Mouse (Mus musculus) liver, adult 2 months (tissue): Measurements from ENCODE around the gene Ccnyl1. TPM values are rescaled to one million over a fixed set of nuclear protein-coding genes. Genes with fewer than 3 reads are reported as not detected.

Experiments used
- DNase-seq: peaks from one replicate; pipeline ENCODE4 v3.0.0-alpha.2; 2011; ENCODE audit warnings: low read depth, low spot score; ENCODE audit errors: extremely low read depth
- H3K27ac ChIP-seq: fragments of 200-500 bp; replicated peaks from 2 replicates; pipeline ENCODE4 v1.5.1; 2012; ENCODE audit warnings: low read depth, mild to moderate bottlenecking, control low read depth, inconsistent platforms, low read length; ENCODE audit not compliant: insufficient read depth
- H3K27me3 ChIP-seq: fragments of 200-500 bp; 2 replicates; pipeline ENCODE4 v1.6.1; 2012; ENCODE audit warnings: mild to moderate bottlenecking, moderate library complexity, low read length, inconsistent platforms; ENCODE audit not compliant: control insufficient read depth, insufficient read depth
- H3K36me3 ChIP-seq: fragments of 200-500 bp; 2 replicates; pipeline ENCODE4 v1.6.1; 2012; ENCODE audit warnings: low read length, inconsistent platforms; ENCODE audit not compliant: control insufficient read depth, insufficient read depth
- H3K4me1 ChIP-seq: fragments of 200-500 bp; 2 replicates; pipeline ENCODE4 v1.6.1; 2011; ENCODE audit warnings: low read length; ENCODE audit not compliant: control insufficient read depth, insufficient read depth
- H3K4me3 ChIP-seq: fragments of 200-500 bp; 2 replicates; pipeline ENCODE4 v1.5.1; 2011; ENCODE audit warnings: low read depth, mild to moderate bottlenecking, control low read depth, low read length, moderate library complexity; ENCODE audit not compliant: insufficient read depth
- H3K79me2 ChIP-seq: fragments of 200-500 bp; 2 replicates; pipeline ENCODE4 v1.6.1; 2012; ENCODE audit warnings: inconsistent platforms, mild to moderate bottlenecking, low read length, moderate library complexity; ENCODE audit not compliant: control insufficient read depth, insufficient read depth
- H3K9ac ChIP-seq: fragments of 200-500 bp; 2 replicates; pipeline ENCODE4 v1.6.1; 2012; ENCODE audit warnings: low read depth, mild to moderate bottlenecking, control low read depth, inconsistent platforms, low read length
- CTCF ChIP-seq: fragments of 200-500 bp; IDR thresholded peaks from 2 replicates; pipeline ENCODE4 v1.5.1; 2011; ENCODE audit warnings: low read depth, low read length, control low read depth
- POLR2A ChIP-seq: fragments of 200-500 bp; IDR thresholded peaks from 2 replicates; pipeline ENCODE4 v1.6.1; 2011; ENCODE audit warnings: low read length, control low read depth; ENCODE audit not compliant: insufficient read depth; ENCODE audit errors: extremely low read depth
- WGBS: fragments of 180-500 bp; shearing (Covaris S2); methylation state at CpG from one replicate; pipeline ENCODE4 v1.1.7; 2018; 5-methylcytosine and 5-hydroxymethylcytosine counted together
- polyA plus RNA-seq: library from polyadenylated mRNA; depleted of rRNA; stranded (reverse); fragments of >200 nt; gene quantifications from 2 replicates; pipeline ENCODE4 v1.2.3, GENCODE M21; 2012
- total RNA-seq: library from RNA; depleted of rRNA; stranded (reverse); fragments of >200 nt; gene quantifications from 2 replicates; pipeline ENCODE4 v1.2.3, GENCODE M21; 2014

The Ccnyl1 gene
- total and polyA plus RNA-seq, 2 experiments = 3.9 to 5.8 TPM

DNA sequence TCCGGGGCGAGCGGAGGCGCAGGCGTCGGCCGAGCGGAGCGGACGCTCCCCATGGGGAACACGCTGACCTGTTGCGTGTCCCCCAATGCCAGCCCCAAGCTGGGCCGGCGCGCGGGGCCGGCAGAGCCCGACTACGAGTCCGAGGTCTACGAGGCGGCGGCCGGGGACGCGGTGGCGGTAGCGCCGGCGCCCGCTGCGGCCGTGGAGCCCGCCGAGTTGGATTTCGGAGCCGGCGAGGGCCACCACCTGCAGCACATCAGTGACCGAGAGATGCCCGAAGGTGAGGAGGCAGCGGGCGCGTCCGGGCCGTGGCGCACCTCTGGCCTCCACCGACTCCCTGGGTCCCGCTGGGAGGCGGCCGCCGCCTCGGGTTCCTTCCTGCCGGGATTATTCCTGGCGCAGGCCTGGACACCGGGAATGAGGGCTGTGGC is 881 bp downstream of the Ccnyl1 start:
- peaks cover 10% of the 10 kb centered on the region for H3K79me2 ChIP-seq
- peak overlapping the region; percentile 93 for H3K9ac ChIP-seq
- no peaks in the 10 kb centered on the region for H3K27me3 ChIP-seq
- H3K27ac ChIP-seq = peak overlapping the region; percentile 63
- no peaks in the 10 kb centered on the region; the same call in 1 of the 2 replicates for H3K36me3 ChIP-seq
- DNase-seq = no peak
- peaks cover 2% of the 10 kb centered on the region; the same call in 1 of the 2 replicates for H3K4me1 ChIP-seq
- 0% methylated on average over 55 of the region's 55 CpGs for WGBS
- TF ChIP-seq CTCF (no peak), POLR2A (no peak)
- peak overlapping the region; percentile 74 for H3K4me3 ChIP-seq

DNA sequence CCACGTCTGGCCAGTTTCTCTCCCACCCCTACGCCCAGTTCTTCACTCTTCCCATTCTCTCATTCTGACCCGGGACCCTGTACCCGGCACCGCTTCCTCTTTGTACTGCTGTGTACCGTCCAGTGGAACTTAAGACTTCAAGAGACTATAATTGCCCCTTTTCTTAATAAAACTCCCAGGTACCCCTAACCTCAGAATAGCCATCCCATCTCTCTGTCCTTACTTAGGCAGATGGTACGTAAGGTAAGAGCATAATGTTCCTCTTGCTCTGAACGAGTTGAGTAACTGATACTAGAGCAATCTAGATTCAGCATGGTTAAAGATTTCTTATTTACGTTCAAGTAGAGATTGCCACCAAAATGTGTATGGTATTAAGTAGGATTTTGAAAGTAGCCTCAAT is 1.3 kb downstream of the Ccnyl1 start:
- DNase-seq = peak; percentile 10
- H3K36me3 ChIP-seq = no peaks in the 10 kb centered on the region; the same call in 1 of the 2 replicates
- H3K27me3 ChIP-seq = no peaks in the 10 kb centered on the region
- no peak overlapping the region for H3K27ac ChIP-seq
- WGBS = 4% methylated on average over 9 of the region's 9 CpGs
- H3K4me1 ChIP-seq = peaks cover 2% of the 10 kb centered on the region; the same call in 1 of the 2 replicates
- peak overlapping the region; percentile 93 for H3K9ac ChIP-seq
- peaks cover 10% of the 10 kb centered on the region for H3K79me2 ChIP-seq
- no peak for TF ChIP-seq POLR2A
- TF ChIP-seq CTCF = no peak
- H3K4me3 ChIP-seq = peak overlapping the region; percentile 74

- no peak for TF ChIP-seq CTCF
- TF ChIP-seq POLR2A = no peak
- WGBS = 98% methylated on average over 3 of the region's 3 CpGs
- DNase-seq = no peak
- H3K27me3 ChIP-seq = no peaks in the 10 kb centered on the region
- H3K79me2 ChIP-seq = peaks cover 10% of the 10 kb centered on the region
- no peak overlapping the region for H3K4me3 ChIP-seq
- no peaks in the 10 kb centered on the region for H3K4me1 ChIP-seq
- H3K27ac ChIP-seq = no peak overlapping the region
- no peaks in the 10 kb centered on the region; the same call in 1 of the 2 replicates for H3K36me3 ChIP-seq
- no peak overlapping the region for H3K9ac ChIP-seq
Measured at GRCm38 (mm10) chr1:64695156-64695555, 4.9 kb downstream of the Ccnyl1 start.

DNA sequence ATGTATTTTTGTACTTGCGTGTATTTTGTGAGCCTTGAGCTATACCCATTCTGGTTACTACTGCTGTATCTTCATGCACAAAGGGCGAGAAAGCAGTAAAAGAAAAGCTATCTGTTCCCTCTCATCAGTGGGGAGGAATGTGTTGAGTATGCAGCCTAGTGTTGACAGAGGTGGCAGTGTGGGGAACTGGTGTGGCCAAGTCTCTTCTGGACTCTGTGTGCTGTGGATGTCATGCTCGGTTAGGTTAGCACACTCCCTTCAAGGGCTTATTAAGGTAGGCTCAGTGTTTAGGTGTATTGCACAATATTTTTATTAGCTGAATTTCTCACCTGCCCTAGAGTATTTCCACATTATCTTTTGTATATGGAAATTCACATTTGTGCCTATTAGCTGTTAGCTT is 11.5 kb downstream of the Ccnyl1 start:
- no peaks in the 10 kb centered on the region for H3K79me2 ChIP-seq
- 77% methylated on average over 3 of the region's 3 CpGs for WGBS
- H3K27ac ChIP-seq = no peak overlapping the region
- H3K4me3 ChIP-seq = no peak overlapping the region
- TF ChIP-seq POLR2A (no peak), CTCF (no peak)
- H3K36me3 ChIP-seq = peaks cover 12% of the 10 kb centered on the region; the same call in 1 of the 2 replicates
- H3K9ac ChIP-seq = no peak overlapping the region
- no peaks in the 10 kb centered on the region for H3K27me3 ChIP-seq
- H3K4me1 ChIP-seq = no peaks in the 10 kb centered on the region
- DNase-seq = no peak

- Histone ChIP-seq H3K27ac (no peak overlapping the region), H3K27me3 (no peaks in the 10 kb centered on the region), H3K4me1 (no peaks in the 10 kb centered on the region), H3K9ac (no peak overlapping the region), H3K79me2 (no peaks in the 10 kb centered on the region), H3K36me3 (peaks cover 16% of the 10 kb centered on the region; the same call in 1 of the 2 replicates), H3K4me3 (no peak overlapping the region)
- peak; percentile 57 for DNase-seq
- WGBS = 42% methylated on average over 6 of the region's 6 CpGs
- TF ChIP-seq CTCF = peak; percentile 21; the same call in 1 of the 2 replicates
- TF ChIP-seq POLR2A = no peak
Measured at GRCm38 (mm10) chr1:64705230-64705629, 15.0 kb downstream of the Ccnyl1 start.

- TF ChIP-seq POLR2A (no peak), CTCF (no peak)
- Histone ChIP-seq H3K36me3 (peaks cover 15% of the 10 kb centered on the region; the same call in 1 of the 2 replicates), H3K4me3 (no peak overlapping the region), H3K4me1 (no peaks in the 10 kb centered on the region), H3K27ac (no peak overlapping the region), H3K9ac (no peak overlapping the region), H3K27me3 (no peaks in the 10 kb centered on the region), H3K79me2 (no peaks in the 10 kb centered on the region)
- no peak for DNase-seq
- 91% methylated on average over 2 of the region's 2 CpGs for WGBS
Measured at GRCm38 (mm10) chr1:64706610-64707009, 16.4 kb downstream of the Ccnyl1 start.
